Comparison of ENCODE assay signal across 26 mouse cellular contexts in genomic region chr16:87427516-87427915, GRCm38 (mm10). TPM values are rescaled to one million over a fixed set of nuclear protein-coding genes. Genes with fewer than 3 reads are reported as not detected.
A peak's percentile ranks its signal among the peaks of the same experiment; 100 is the strongest.
DNase-seq lines count a peak whose midpoint lies in the region; ATAC-seq and TF ChIP-seq lines count a peak whose summit lies in the region.
"Had no signal": no experiment of that assay in that cellular context is flagged by ENCODE, and none has a peak within 500 bp of the region (broad histone marks: within the 10 kb centered on the region; RNA-seq: fewer than 3 reads in every experiment).

No protein-coding gene starts in this region.

- peaks cover 4% of the 10 kb centered on the region for H3K4me1 ChIP-seq in liver, adult 2 months (ENCODE audit: control insufficient read depth, insufficient read depth, low read length)
- no peaks in the 10 kb centered on the region; the same call in 1 of the 2 replicates for H3K4me1 ChIP-seq in liver, embryonic 11.5 days (replicated peaks; ENCODE audit: control insufficient read depth, insufficient read depth, low read length)

- H3K4me2 ChIP-seq in liver, embryonic 11.5 days: no peak overlapping the region
- H3K4me2 ChIP-seq: embryonic facial prominence, embryonic 12.5 days; embryonic facial prominence, embryonic 15.5 days; heart, embryonic 12.5 days; heart, embryonic 15.5 days; hindbrain, embryonic 14.5 days had no signal

- WGBS in liver, adult 2 months: 28% methylated on average over 8 of the region's 8 CpGs
- 91% methylated on average over 8 of the region's 8 CpGs for WGBS in liver, embryonic 11.5 days

- H3K27me3 ChIP-seq in liver, adult 2 months (ENCODE audit: control insufficient read depth, insufficient read depth, low read length): no peaks in the 10 kb centered on the region
- no peaks in the 10 kb centered on the region for H3K27me3 ChIP-seq in liver, embryonic 11.5 days (replicated peaks; ENCODE audit: control insufficient read depth, insufficient read depth, low read length)
- H3K27me3 ChIP-seq: CH12.LX; embryonic facial prominence, embryonic 12.5 days; embryonic facial prominence, embryonic 15.5 days; heart, embryonic 12.5 days; heart, embryonic 15.5 days; Patski had no signal

- peaks cover 32% of the 10 kb centered on the region for H3K36me3 ChIP-seq in liver, adult 2 months (ENCODE audit: control insufficient read depth, insufficient read depth, low read length)
- peaks cover 30% of the 10 kb centered on the region for H3K36me3 ChIP-seq in liver, embryonic 11.5 days (ENCODE audit: control insufficient read depth, insufficient read depth, low read length)

- H3K27ac ChIP-seq in liver, adult 2 months (replicated peaks; ENCODE audit: insufficient read depth, low read depth, low read length): no peak overlapping the region
- no peak overlapping the region for H3K27ac ChIP-seq in liver, embryonic 11.5 days (ENCODE audit: low read depth, low read length)
- H3K27ac ChIP-seq: embryonic facial prominence, embryonic 12.5 days; embryonic facial prominence, embryonic 15.5 days; heart, embryonic 15.5 days; hindbrain, embryonic 14.5 days; hindbrain, postnatal 0 days had no signal

- no peak for TF ChIP-seq CTCF in liver, adult 2 months (IDR thresholded peaks at IDR 0.05; ENCODE audit: low read depth, low read length)

- H3K4me3 ChIP-seq in liver, adult 2 months (ENCODE audit: insufficient read depth, low read depth, low read length): no peak overlapping the region
- no peak overlapping the region for H3K4me3 ChIP-seq in liver, embryonic 11.5 days (ENCODE audit: low read depth, low read length)
- H3K4me3 ChIP-seq: embryonic facial prominence, embryonic 12.5 days; embryonic facial prominence, embryonic 15.5 days; heart, embryonic 12.5 days; heart, embryonic 15.5 days had no signal

- H3K79me2 ChIP-seq in liver, adult 2 months (ENCODE audit: control insufficient read depth, insufficient read depth, low read length): peaks cover 11% of the 10 kb centered on the region; the same call in 1 of the 2 replicates

- H3K9ac ChIP-seq in liver, adult 2 months (ENCODE audit: low read depth, low read length): no peak overlapping the region
- no peak overlapping the region for H3K9ac ChIP-seq in liver, embryonic 11.5 days (ENCODE audit: low read depth, low read length)
- H3K9ac ChIP-seq: embryonic facial prominence, embryonic 12.5 days; embryonic facial prominence, embryonic 15.5 days; heart, embryonic 12.5 days; heart, embryonic 15.5 days; hindbrain, embryonic 14.5 days had no signal

- peak; percentile 21 to 25 for DNase-seq in heart, adult 18-20 months
- DNase-seq in heart, postnatal 10 days: no peak
- DNase-seq in liver, adult 2 months (ENCODE audit: extremely low read depth, low read depth, low spot score): peak; percentile 85
- DNase-seq in liver, embryonic 11.5 days (ENCODE audit: low spot score): no peak
- peak; percentile 57 for DNase-seq in lung, postnatal 10 days
- peak; percentile 53 for DNase-seq in lung, postnatal 36 days
- no peak for DNase-seq in testis, postnatal 10 days (ENCODE audit: low spot score)
- no peak for DNase-seq in spleen, postnatal 10 days (ENCODE audit: low spot score in 2 of 2)
- DNase-seq: adrenal gland, postnatal 10 days; adrenal gland, postnatal 36 days; B cell, adult 2 months; cerebellum, adult 18-20 months; cerebellum, adult 9-11 months; cerebellum, postnatal 25 days; gastrocnemius, postnatal 25 days; heart, postnatal 4 days had no signal

- ATAC-seq in liver, embryonic 11.5 days (replicated peaks; ENCODE audit: low FRiP score): no peak
- ATAC-seq: forebrain, embryonic 14.5 days; hindbrain, postnatal 0 days; Patski had no signal

- no peaks in the 10 kb centered on the region for H3K9me3 ChIP-seq in liver, embryonic 11.5 days (ENCODE audit: control insufficient read depth, low read length)
- H3K9me3 ChIP-seq: embryonic facial prominence, embryonic 12.5 days; embryonic facial prominence, embryonic 15.5 days; G1E; heart, embryonic 12.5 days; heart, embryonic 15.5 days had no signal

- no peak for TF ChIP-seq POLR2A in liver, adult 2 months (IDR thresholded peaks at IDR 0.05; ENCODE audit: extremely low read depth, insufficient read depth, low read length)

- intact Hi-C loops in heart, postnatal 10 days (cut with DNase I): no loop called here

RNA-seq across cellular contexts. Expression of gene Ltn1, which starts 4.9 kb away (rescaled TPM):
- 10 to 100 TPM; 22.0 to 22.5 TPM for total RNA-seq in heart, adult 18-20 months (2021)
- total RNA-seq in heart, postnatal 10 days (2021): 10 to 100 TPM; 25.9 to 26.5 TPM
- 18.9 TPM in 2 replicates for total RNA-seq in liver, adult 2 months (2014; rRNA removed)
- polyA plus RNA-seq in liver, adult 2 months (2012; rRNA removed): 2.9 and 3.0 TPM in 2 replicates
- polyA plus RNA-seq in liver, embryonic 11.5 days (2014; fragmentation: Nextera tagmentation; extraction: Ambion mirVana): 26.3 and 30.3 TPM in 2 replicates

RNA-seq across cellular contexts. Expression of gene Rwdd2b, which starts 12.9 kb away (rescaled TPM):
- 1 to 10 TPM; 5.7 to 6.2 TPM for total RNA-seq in heart, adult 18-20 months (2021)
- total RNA-seq in heart, postnatal 10 days (2021): 1 to 10 TPM; 7.4 to 8.0 TPM
- total RNA-seq in liver, adult 2 months (2014; rRNA removed): 7.7 and 9.5 TPM in 2 replicates
- 5.0 and 5.1 TPM in 2 replicates for polyA plus RNA-seq in liver, adult 2 months (2012; rRNA removed)
- polyA plus RNA-seq in liver, embryonic 11.5 days (2014; fragmentation: Nextera tagmentation; extraction: Ambion mirVana): 12.2 and 12.6 TPM in 2 replicates

RNA-seq across cellular contexts. Expression of gene Usp16, which starts 27.0 kb away (rescaled TPM):
- 10 to 100 TPM; 30.6 to 39.8 TPM for total RNA-seq in heart, adult 18-20 months (2021)
- total RNA-seq in heart, postnatal 10 days (2021): 10 to 100 TPM; 48.1 to 52.6 TPM
- 40.6 and 47.7 TPM in 2 replicates for total RNA-seq in liver, adult 2 months (2014; rRNA removed)
- polyA plus RNA-seq in liver, adult 2 months (2012; rRNA removed): 9.0 and 9.7 TPM in 2 replicates
- polyA plus RNA-seq in liver, embryonic 11.5 days (2014; fragmentation: Nextera tagmentation; extraction: Ambion mirVana): 37.4 and 42.7 TPM in 2 replicates

Comparison
In these comparisons a context has a peak if more than half of its experiments do, and no peak if none do; other contexts are left out.
1. DNase-seq: peak in heart, adult 18-20 months (2 of 2), liver, adult 2 months (single experiment), lung, postnatal 10 days (single experiment) and lung, postnatal 36 days (single experiment); none in heart, postnatal 10 days (0 of 2), liver, embryonic 11.5 days (single experiment), testis, postnatal 10 days (single experiment) and spleen, postnatal 10 days (0 of 2).